9 mouse cellular contexts compared by ENCODE assay signal in genomic region chr10:80356001-80356682, GRCm38 (mm10). TPM values are rescaled to one million over a fixed set of nuclear protein-coding genes. Genes with fewer than 3 reads are reported as not detected.
A peak's percentile ranks its signal among the peaks of the same experiment; 100 is the strongest.
DNase-seq lines count a peak whose midpoint lies in the region; ATAC-seq and TF ChIP-seq lines count a peak whose summit lies in the region.
"Had no signal": no experiment of that assay in that cellular context is flagged by ENCODE, and none has a peak within 500 bp of the region (broad histone marks: within the 10 kb centered on the region; RNA-seq: fewer than 3 reads in every experiment).

Gene Plk5 (plus strand): TSS chr10:80356459.

- H3K27ac ChIP-seq in heart, embryonic 15.5 days: no peak within 1 kb of the TSS
- H3K27ac ChIP-seq in embryonic facial prominence, embryonic 10.5 days (replicated peaks): no peak within 1 kb of the TSS
- H3K27ac ChIP-seq in limb, embryonic 12.5 days: no peak within 1 kb of the TSS

- no peak for ATAC-seq in heart, embryonic 15.5 days (replicated peaks; ENCODE audit: insufficient number of reproducible peaks, insufficient read depth, low FRiP score, low read depth)
- no peak for ATAC-seq in limb, embryonic 12.5 days (ENCODE audit: insufficient number of reproducible peaks, insufficient read depth, low FRiP score, low TSS enrichment, low read depth)
- ATAC-seq in frontal cortex, adult (ENCODE audit: low TSS enrichment): no peak

- DNase-seq in heart, postnatal 4 days: no peak
- peak; percentile 51 for DNase-seq in embryonic facial prominence, embryonic 10.5 days (ENCODE audit: low spot score)
- no peak for DNase-seq in spleen, adult 12 weeks (ENCODE audit: low spot score)
- no peak for DNase-seq in spleen, postnatal 4 days (ENCODE audit: low spot score in 2 of 2)
- DNase-seq: gastrocnemius, postnatal 10 days had no signal

- H3K9me3 ChIP-seq in heart, embryonic 15.5 days (replicated peaks): no peaks in the 10 kb centered on the region
- no peaks in the 10 kb centered on the region for H3K9me3 ChIP-seq in E14TG2a.4 (ENCODE audit: low read length)
- no peaks in the 10 kb centered on the region for H3K9me3 ChIP-seq in embryonic facial prominence, embryonic 10.5 days
- no peaks in the 10 kb centered on the region for H3K9me3 ChIP-seq in limb, embryonic 12.5 days

- no peaks in the 10 kb centered on the region for H3K36me3 ChIP-seq in heart, embryonic 15.5 days
- no peaks in the 10 kb centered on the region for H3K36me3 ChIP-seq in E14TG2a.4 (ENCODE audit: insufficient read depth, low read length)
- H3K36me3 ChIP-seq in embryonic facial prominence, embryonic 10.5 days (replicated peaks): no peaks in the 10 kb centered on the region
- no peaks in the 10 kb centered on the region for H3K36me3 ChIP-seq in limb, embryonic 12.5 days

- H3K27me3 ChIP-seq in heart, embryonic 15.5 days: peaks cover 99% of the 10 kb centered on the region
- peaks cover 86% of the 10 kb centered on the region for H3K27me3 ChIP-seq in E14TG2a.4 (ENCODE audit: insufficient read depth, low read length)
- peaks cover 100% of the 10 kb centered on the region for H3K27me3 ChIP-seq in embryonic facial prominence, embryonic 10.5 days (replicated peaks; ENCODE audit: low read depth, poor library complexity, severe bottlenecking)
- H3K27me3 ChIP-seq in limb, embryonic 12.5 days: peaks cover 100% of the 10 kb centered on the region

- no peak within 1 kb of the TSS for H3K9ac ChIP-seq in heart, embryonic 15.5 days
- peak within 1 kb of the TSS; percentile 50 for H3K9ac ChIP-seq in limb, embryonic 12.5 days (replicated peaks)

- peak within 1 kb of the TSS; percentile 58 for H3K4me2 ChIP-seq in heart, embryonic 15.5 days
- peak within 1 kb of the TSS; percentile 78 for H3K4me2 ChIP-seq in limb, embryonic 12.5 days

- TF ChIP-seq CTCF in E14TG2a.4 (conservative IDR thresholded peaks at IDR 0.05; ENCODE audit: low read length): no peak

- 2% methylated on average over 52 of the region's 53 CpGs for WGBS in heart, embryonic 15.5 days
- WGBS in embryonic facial prominence, embryonic 10.5 days: under 1% methylated on average over 53 of the region's 53 CpGs
- WGBS in limb, embryonic 12.5 days: 2% methylated on average over 53 of the region's 53 CpGs

- H3K4me3 ChIP-seq in heart, embryonic 15.5 days: peak within 1 kb of the TSS; percentile 27
- H3K4me3 ChIP-seq in E14TG2a.4 (replicated peaks; ENCODE audit: low read length): peak within 1 kb of the TSS; percentile 85
- H3K4me3 ChIP-seq in embryonic facial prominence, embryonic 10.5 days: peak within 1 kb of the TSS; percentile 51
- peak within 1 kb of the TSS; percentile 46 for H3K4me3 ChIP-seq in limb, embryonic 12.5 days (replicated peaks)

- peaks cover 16% of the 10 kb centered on the region for H3K4me1 ChIP-seq in heart, embryonic 15.5 days (replicated peaks)
- peaks cover 60% of the 10 kb centered on the region for H3K4me1 ChIP-seq in E14TG2a.4 (replicated peaks; ENCODE audit: low read depth, low read length)
- peaks cover 28% of the 10 kb centered on the region for H3K4me1 ChIP-seq in embryonic facial prominence, embryonic 10.5 days
- peaks cover 22% of the 10 kb centered on the region for H3K4me1 ChIP-seq in limb, embryonic 12.5 days (replicated peaks)

RNA-seq across cellular contexts. Expression of gene Plk5, which starts in this region (rescaled TPM):
- 0.06 and 0.09 TPM in 2 replicates for polyA plus RNA-seq in heart, embryonic 15.5 days (2015; fragmentation: Nextera tagmentation; extraction: Ambion mirVana)
- not detected for total RNA-seq in heart, postnatal 4 days (2021)
- polyA plus RNA-seq in embryonic facial prominence, embryonic 10.5 days (2016; fragmentation: Nextera tagmentation; extraction: Ambion mirVana): 0.37 and 0.43 TPM in 2 replicates
- polyA plus RNA-seq in limb, embryonic 12.5 days (2016; fragmentation: Nextera tagmentation; extraction: Ambion mirVana): 1.2 and 1.3 TPM in 2 replicates
- total RNA-seq: gastrocnemius, postnatal 10 days had no signal

Comparison
In these comparisons a context has a peak if more than half of its experiments do, and no peak if none do; other contexts are left out.
1. Peak in DNase-seq and H3K4me3 ChIP-seq in embryonic facial prominence, embryonic 10.5 days; RNA of the gene not detected or under 1 TPM.
2. H3K4me3 ChIP-seq: peak in every context shown above with its lines; median percentile 85 in E14TG2a.4; 51 in embryonic facial prominence, embryonic 10.5 days; 46 in limb, embryonic 12.5 days; 27 in heart, embryonic 15.5 days.